Mouse (Mus musculus) heart, embryonic 15.5 days (tissue): Measurements from ENCODE around the gene Csrp2. TPM values are rescaled to one million over a fixed set of nuclear protein-coding genes. Genes with fewer than 3 reads are reported as not detected.

Source experiments
- ATAC-seq: fragments of 200-750 bp; cut with Nextera tagmentation; replicated peaks from 2 replicates; pipeline ENCODE4 v1.8.0; 2017; ENCODE audit warnings: low read depth, moderate TSS enrichment; ENCODE audit not compliant: insufficient number of reproducible peaks, insufficient read depth, low FRiP score
- H3K27ac ChIP-seq: fragments of 300-500 bp; sonication (generic); 2 replicates; pipeline ENCODE4 v1.5.1; 2015; ENCODE audit warnings: mild to moderate bottlenecking, inconsistent platforms
- H3K27me3 ChIP-seq: fragments of 300-500 bp; sonication (generic); 2 replicates; pipeline ENCODE4 v1.6.1; 2015; ENCODE audit warnings: inconsistent platforms
- H3K36me3 ChIP-seq: fragments of 300-500 bp; sonication (generic); 2 replicates; pipeline ENCODE4 v1.6.1; 2015; ENCODE audit warnings: mild to moderate bottlenecking, inconsistent platforms
- H3K4me1 ChIP-seq: fragments of 300-500 bp; sonication (generic); replicated peaks from 2 replicates; pipeline ENCODE4 v1.6.1; 2015; ENCODE audit warnings: inconsistent platforms
- H3K4me2 ChIP-seq: fragments of 300-500 bp; sonication (generic); 2 replicates; pipeline ENCODE4 v1.6.1; 2015; ENCODE audit warnings: inconsistent platforms, mild to moderate bottlenecking, moderate library complexity
- H3K4me3 ChIP-seq: fragments of 300-500 bp; sonication (generic); 2 replicates; pipeline ENCODE4 v1.5.1; 2015; ENCODE audit warnings: mild to moderate bottlenecking, inconsistent platforms
- H3K9ac ChIP-seq: fragments of 300-500 bp; sonication (generic); 2 replicates; pipeline ENCODE4 v1.6.1; 2015; ENCODE audit warnings: mild to moderate bottlenecking, inconsistent platforms
- H3K9me3 ChIP-seq: fragments of 300-500 bp; sonication (generic); replicated peaks from 2 replicates; pipeline ENCODE4 v1.6.1; 2016; ENCODE audit warnings: inconsistent platforms
- WGBS: fragments of 180-500 bp; shearing (Covaris S2); methylation state at CpG from one replicate; pipeline ENCODE4 v1.1.7; 2015; ENCODE audit warnings: mixed read lengths; 5-methylcytosine and 5-hydroxymethylcytosine counted together
- polyA plus RNA-seq: library from polyadenylated mRNA; unstranded; fragments of >200 nt; fragmentation: Nextera tagmentation; extraction: Ambion mirVana; gene quantifications from 2 replicates; pipeline ENCODE4 v1.2.1, GENCODE M21; 2015

Csrp2 gene
- polyA plus RNA-seq, 1 experiment from 2014 or later: 434 TPM

- WGBS: 63% methylated on average over 1 of the region's 1 CpGs
- no peaks in the 10 kb centered on the region for H3K27me3 ChIP-seq
- no peak overlapping the region for H3K4me3 ChIP-seq
- no peak overlapping the region for H3K27ac ChIP-seq
- no peaks in the 10 kb centered on the region for H3K9me3 ChIP-seq
- no peak overlapping the region for H3K9ac ChIP-seq
- H3K4me2 ChIP-seq: no peak overlapping the region
- H3K36me3 ChIP-seq: peaks cover 22% of the 10 kb centered on the region
- peaks cover 18% of the 10 kb centered on the region for H3K4me1 ChIP-seq
- ATAC-seq: no peak
Measured at GRCm38 (mm10) chr10:110951112-110951511, 31.5 kb downstream of the Csrp2 start.

DNA sequence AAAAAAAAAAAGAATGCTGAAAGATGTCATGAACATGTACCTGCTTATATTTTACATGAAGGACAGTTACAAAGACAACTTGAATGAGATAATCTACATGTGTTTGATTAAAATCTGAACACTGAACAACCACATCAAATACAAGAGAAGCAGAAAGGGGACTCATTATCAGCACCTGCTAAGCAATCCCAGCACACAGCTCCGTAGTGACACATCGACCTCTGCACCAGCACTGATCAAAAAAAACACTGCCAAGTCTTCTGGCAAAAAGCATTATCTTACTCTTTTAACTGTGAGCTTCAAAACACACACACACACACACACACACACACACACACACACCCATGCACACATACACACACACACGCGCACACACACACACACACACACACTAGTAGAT, 32.2 kb downstream of the Csrp2 start:
- H3K4me1 ChIP-seq: peaks cover 18% of the 10 kb centered on the region

DNA sequence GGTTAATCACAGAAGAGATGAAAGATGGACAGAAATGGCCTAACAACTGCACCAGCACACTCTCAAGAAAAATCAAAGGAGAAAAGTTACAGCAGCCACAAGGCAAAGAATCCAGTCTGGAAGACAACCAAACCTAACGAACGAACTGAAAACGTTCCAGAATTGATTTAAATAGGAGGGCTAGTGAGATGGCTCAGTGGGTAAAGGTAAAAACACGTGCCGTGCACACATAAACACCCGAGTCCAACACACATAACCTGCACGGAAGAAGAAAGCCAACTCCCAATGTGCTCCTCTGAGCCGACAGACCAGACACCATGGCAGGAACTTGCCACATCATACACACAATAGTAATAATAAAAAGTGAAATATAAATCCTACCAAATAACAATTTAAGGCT, 32.7 kb downstream of the Csrp2 start:
- Histone ChIP-seq H3K36me3 (peaks cover 25% of the 10 kb centered on the region), H3K9ac (no peak overlapping the region), H3K27ac (peak overlapping the region; percentile 84), H3K9me3 (no peaks in the 10 kb centered on the region), H3K4me1 (peaks cover 18% of the 10 kb centered on the region), H3K4me3 (no peak overlapping the region), H3K4me2 (no peak overlapping the region), H3K27me3 (no peaks in the 10 kb centered on the region)
- 80% methylated on average over 8 of the region's 8 CpGs for WGBS
- ATAC-seq: no peak

More for the DNA sequence above, 32.2 kb downstream of the Csrp2 start:
- Histone ChIP-seq H3K4me3 (no peak overlapping the region), H3K9me3 (no peaks in the 10 kb centered on the region), H3K27me3 (no peaks in the 10 kb centered on the region), H3K4me2 (no peak overlapping the region), H3K27ac (peak overlapping the region; percentile 84), H3K36me3 (peaks cover 24% of the 10 kb centered on the region), H3K9ac (no peak overlapping the region)
- 63% methylated on average over 4 of the region's 4 CpGs for WGBS
- no peak for ATAC-seq

GRCm38 (mm10) chr10:110952937-110953451, 33.4 kb downstream of the Csrp2 start:
- peaks cover 18% of the 10 kb centered on the region for H3K4me1 ChIP-seq
- ATAC-seq: peak; percentile 89
- H3K36me3 ChIP-seq: peaks cover 24% of the 10 kb centered on the region
- H3K27me3 ChIP-seq: no peaks in the 10 kb centered on the region
- no peak overlapping the region for H3K4me2 ChIP-seq
- no peak overlapping the region for H3K9ac ChIP-seq
- peak overlapping the region; percentile 84 for H3K27ac ChIP-seq
- H3K9me3 ChIP-seq: no peaks in the 10 kb centered on the region
- H3K4me3 ChIP-seq: no peak overlapping the region
- 39% methylated on average over 9 of the region's 9 CpGs for WGBS

- no peak overlapping the region for H3K9ac ChIP-seq
- H3K4me1 ChIP-seq: no peaks in the 10 kb centered on the region
- H3K4me3 ChIP-seq: no peak overlapping the region
- no peaks in the 10 kb centered on the region for H3K9me3 ChIP-seq
- H3K4me2 ChIP-seq: no peak overlapping the region
- ATAC-seq: no peak
- H3K27me3 ChIP-seq: no peaks in the 10 kb centered on the region
- H3K27ac ChIP-seq: no peak overlapping the region
- WGBS: 85% methylated on average over 6 of the region's 6 CpGs
- peaks cover 30% of the 10 kb centered on the region for H3K36me3 ChIP-seq
Measured at GRCm38 (mm10) chr10:110958879-110959278, 39.3 kb downstream of the Csrp2 start.

GRCm38 (mm10) chr10:110959781-110960180, 40.2 kb downstream of the Csrp2 start:
- H3K27ac ChIP-seq: no peak overlapping the region
- WGBS: 90% methylated on average over 8 of the region's 8 CpGs
- no peak for ATAC-seq
- no peaks in the 10 kb centered on the region for H3K27me3 ChIP-seq
- no peaks in the 10 kb centered on the region for H3K4me1 ChIP-seq
- no peak overlapping the region for H3K4me3 ChIP-seq
- H3K9me3 ChIP-seq: no peaks in the 10 kb centered on the region
- no peak overlapping the region for H3K4me2 ChIP-seq
- H3K36me3 ChIP-seq: peaks cover 28% of the 10 kb centered on the region
- H3K9ac ChIP-seq: no peak overlapping the region

GRCm38 (mm10) chr10:110960841-110961240, 41.3 kb downstream of the Csrp2 start:
- Histone ChIP-seq H3K9ac (no peak overlapping the region), H3K4me2 (no peak overlapping the region), H3K36me3 (peaks cover 22% of the 10 kb centered on the region; the same call in 1 of the 2 replicates), H3K9me3 (no peaks in the 10 kb centered on the region), H3K4me1 (no peaks in the 10 kb centered on the region), H3K27me3 (no peaks in the 10 kb centered on the region), H3K4me3 (no peak overlapping the region), H3K27ac (no peak overlapping the region)
- no peak for ATAC-seq
- 90% methylated on average over 6 of the region's 6 CpGs for WGBS

DNA sequence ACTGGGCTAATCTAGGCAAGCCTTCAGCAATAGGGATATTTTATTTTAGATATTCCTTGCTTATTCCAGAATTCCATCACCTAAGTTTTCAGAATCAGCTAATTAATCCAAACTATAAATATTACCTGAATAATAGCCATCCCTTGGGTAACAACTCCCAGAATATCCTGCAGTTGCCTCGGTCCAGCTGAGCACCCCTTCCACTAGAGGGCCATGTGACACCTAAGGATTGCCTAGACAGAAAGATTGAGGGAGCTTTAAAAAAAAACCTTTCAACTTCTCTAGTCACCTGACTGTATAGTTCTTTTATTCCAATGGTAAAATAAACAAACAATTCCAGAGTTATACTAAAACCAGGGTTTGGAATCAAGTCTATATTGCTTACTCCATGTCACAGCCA, 42.6 kb downstream of the Csrp2 start:
- Histone ChIP-seq H3K4me3 (no peak overlapping the region), H3K4me2 (no peak overlapping the region), H3K27me3 (no peaks in the 10 kb centered on the region), H3K27ac (no peak overlapping the region), H3K9ac (no peak overlapping the region), H3K4me1 (no peaks in the 10 kb centered on the region), H3K36me3 (peaks cover 21% of the 10 kb centered on the region), H3K9me3 (no peaks in the 10 kb centered on the region)
- no peak for ATAC-seq
- WGBS: 29% methylated on average over 1 of the region's 1 CpGs

- ATAC-seq: no peak
Measured at GRCm38 (mm10) chr10:110971044-110971443, 51.5 kb downstream of the Csrp2 start.

DNA sequence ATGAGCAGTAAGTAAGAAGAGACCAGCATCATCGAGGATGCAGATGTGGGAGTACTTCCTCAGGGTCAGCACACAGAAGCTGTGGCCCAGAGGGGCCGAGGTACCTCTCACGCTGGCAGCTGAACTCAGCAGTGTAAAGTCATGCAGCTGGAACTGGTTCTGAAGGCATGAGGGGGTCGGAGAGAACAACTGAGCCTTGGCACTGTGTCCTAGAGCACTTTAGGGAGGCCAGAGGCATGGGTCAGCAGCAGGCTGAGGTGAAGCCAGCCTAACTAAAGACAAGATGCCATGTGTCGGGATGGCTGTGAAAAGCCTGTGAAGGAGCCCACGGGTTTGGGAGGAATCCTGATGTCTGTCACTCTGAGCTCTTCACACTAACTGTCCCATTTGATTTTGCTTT, 51.9 kb downstream of the Csrp2 start:
- Histone ChIP-seq H3K4me1 (no peaks in the 10 kb centered on the region), H3K36me3 (peaks cover 26% of the 10 kb centered on the region), H3K4me3 (no peak overlapping the region), H3K27ac (no peak overlapping the region), H3K9me3 (no peaks in the 10 kb centered on the region), H3K9ac (no peak overlapping the region), H3K4me2 (no peak overlapping the region), H3K27me3 (no peaks in the 10 kb centered on the region)
- ATAC-seq: no peak
- WGBS: 77% methylated on average over 6 of the region's 6 CpGs

More at GRCm38 (mm10) chr10:110971044-110971443, 51.5 kb downstream of the Csrp2 start:
- Histone ChIP-seq H3K4me3 (no peak overlapping the region), H3K4me1 (no peaks in the 10 kb centered on the region), H3K36me3 (peaks cover 26% of the 10 kb centered on the region), H3K9me3 (no peaks in the 10 kb centered on the region), H3K9ac (no peak overlapping the region), H3K27ac (no peak overlapping the region), H3K27me3 (no peaks in the 10 kb centered on the region), H3K4me2 (no peak overlapping the region)
- WGBS: 87% methylated on average over 3 of the region's 3 CpGs

DNA sequence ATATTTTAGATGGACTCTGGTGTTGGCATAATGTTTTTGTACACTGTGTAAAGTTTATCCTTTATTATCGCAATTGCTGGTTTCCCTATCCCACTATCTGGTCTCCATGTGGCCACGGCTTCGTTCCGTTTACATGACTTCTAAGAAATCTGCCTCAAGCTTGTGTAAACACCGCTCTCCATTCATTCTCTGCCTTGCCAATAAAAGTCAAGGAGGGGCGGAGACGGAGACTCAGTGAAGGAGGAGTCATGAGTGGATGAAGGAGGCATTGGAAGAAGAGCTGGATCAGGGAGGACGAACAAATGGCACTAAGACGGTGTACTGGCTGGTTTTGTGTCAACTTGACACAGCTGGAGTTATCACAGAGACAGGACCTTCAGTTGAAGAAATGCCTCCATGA, 52.4 kb downstream of the Csrp2 start:
- peaks cover 24% of the 10 kb centered on the region for H3K36me3 ChIP-seq
- no peak overlapping the region for H3K27ac ChIP-seq
- no peak overlapping the region for H3K4me3 ChIP-seq
- no peak overlapping the region for H3K4me2 ChIP-seq
- H3K27me3 ChIP-seq: no peaks in the 10 kb centered on the region
- H3K9ac ChIP-seq: no peak overlapping the region
- WGBS: 78% methylated on average over 9 of the region's 9 CpGs
- ATAC-seq: no peak
- H3K4me1 ChIP-seq: no peaks in the 10 kb centered on the region
- H3K9me3 ChIP-seq: no peaks in the 10 kb centered on the region

DNA sequence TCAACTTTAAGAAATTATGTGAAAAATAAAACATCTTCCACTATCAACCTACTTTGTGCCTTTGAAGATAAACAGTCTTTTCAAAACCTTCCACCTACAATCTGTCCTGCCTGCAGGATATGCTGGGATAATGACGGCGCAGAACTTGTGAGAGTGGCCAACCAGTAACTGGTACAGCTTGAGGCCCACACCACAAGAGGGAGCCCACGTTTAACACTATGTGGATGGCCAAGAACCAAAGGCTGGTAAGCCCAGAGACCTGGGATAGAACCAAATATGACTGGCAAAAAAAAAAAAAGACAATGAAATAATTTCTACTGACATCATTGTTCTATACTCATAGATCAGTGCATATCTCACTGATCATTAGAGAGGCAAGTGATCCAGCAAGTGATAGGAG, 54.9 kb downstream of the Csrp2 start:
- Histone ChIP-seq H3K9me3 (no peaks in the 10 kb centered on the region), H3K4me2 (no peak overlapping the region), H3K36me3 (peaks cover 22% of the 10 kb centered on the region; the same call in 1 of the 2 replicates), H3K27ac (no peak overlapping the region), H3K9ac (no peak overlapping the region), H3K4me3 (no peak overlapping the region), H3K4me1 (no peaks in the 10 kb centered on the region), H3K27me3 (no peaks in the 10 kb centered on the region)
- 44% methylated on average over 3 of the region's 3 CpGs for whole genome bisulfite sequencing
- ATAC-seq: no peak
